13 mouse cellular contexts compared by ENCODE assay signal in genomic region chr6:8141881-8142280, GRCm38 (mm10). TPM values are rescaled to one million over a fixed set of nuclear protein-coding genes. Genes with fewer than 3 reads are reported as not detected.
DNase-seq lines count a peak whose midpoint lies in the region; ATAC-seq lines count a peak whose summit lies in the region.
"Had no signal": no experiment of that assay in that cellular context is flagged by ENCODE, and none has a peak within 500 bp of the region (broad histone marks: within the 10 kb centered on the region; RNA-seq: fewer than 3 reads in every experiment).

No protein-coding gene starts in this region.

- no peak overlapping the region for H3K4me3 ChIP-seq in heart, embryonic 10.5 days
- H3K4me3 ChIP-seq in liver, embryonic 11.5 days (ENCODE audit: low read depth, low read length) = no peak overlapping the region
- H3K4me3 ChIP-seq: forebrain, embryonic 10.5 days; hindbrain, embryonic 10.5 days; left cerebral cortex, adult 2 months had no signal

- 38% methylated on average over 1 of the region's 1 CpGs for WGBS in heart, embryonic 10.5 days
- 41% methylated on average over 1 of the region's 1 CpGs for WGBS in liver, embryonic 11.5 days

- H3K9ac ChIP-seq in liver, embryonic 11.5 days (ENCODE audit: low read depth, low read length) = no peak overlapping the region

- H3K9me3 ChIP-seq in heart, embryonic 10.5 days = no peaks in the 10 kb centered on the region
- no peaks in the 10 kb centered on the region for H3K9me3 ChIP-seq in liver, embryonic 11.5 days (ENCODE audit: control insufficient read depth, low read length)
- H3K9me3 ChIP-seq: forebrain, embryonic 10.5 days; hindbrain, embryonic 10.5 days had no signal

- DNase-seq in heart, postnatal 4 days = peak; percentile 27
- DNase-seq in heart, embryonic 10.5 days (ENCODE audit: low spot score) = no peak
- DNase-seq in thymus, postnatal 14 days = peak; percentile 4
- DNase-seq in thymus, postnatal 25 days = no peak
- DNase-seq in embryo, embryonic 11.5 days (ENCODE audit: low read depth, low spot score) = peak; percentile 23
- DNase-seq in yolk sac, embryonic 10.5 days (ENCODE audit: low spot score) = peak; percentile 7
- DNase-seq in left cerebral cortex, adult 9 months (ENCODE audit: low spot score in 2 of 2) = no peak
- DNase-seq in liver, embryonic 11.5 days (ENCODE audit: low spot score) = no peak
- DNase-seq: adrenal gland, postnatal 14 days; cerebellum, postnatal 14 days had no signal

- ATAC-seq in liver, embryonic 11.5 days (replicated peaks; ENCODE audit: low FRiP score) = no peak

- no peaks in the 10 kb centered on the region for H3K27me3 ChIP-seq in heart, embryonic 10.5 days (ENCODE audit: insufficient read depth, poor library complexity, severe bottlenecking)
- no peaks in the 10 kb centered on the region for H3K27me3 ChIP-seq in liver, embryonic 11.5 days (replicated peaks; ENCODE audit: control insufficient read depth, insufficient read depth, low read length)

- no peaks in the 10 kb centered on the region for H3K4me1 ChIP-seq in heart, embryonic 10.5 days
- H3K4me1 ChIP-seq in liver, embryonic 11.5 days (replicated peaks; ENCODE audit: control insufficient read depth, insufficient read depth, low read length) = no peaks in the 10 kb centered on the region
- H3K4me1 ChIP-seq: forebrain, embryonic 10.5 days; hindbrain, embryonic 10.5 days had no signal

- no peaks in the 10 kb centered on the region for H3K36me3 ChIP-seq in heart, embryonic 10.5 days
- H3K36me3 ChIP-seq in liver, embryonic 11.5 days (ENCODE audit: control insufficient read depth, insufficient read depth, low read length) = no peaks in the 10 kb centered on the region
- H3K36me3 ChIP-seq: forebrain, embryonic 10.5 days; hindbrain, embryonic 10.5 days had no signal

- no peak overlapping the region for H3K4me2 ChIP-seq in liver, embryonic 11.5 days

- H3K27ac ChIP-seq in heart, embryonic 10.5 days = no peak overlapping the region
- no peak overlapping the region for H3K27ac ChIP-seq in liver, embryonic 11.5 days (ENCODE audit: low read depth, low read length)
- H3K27ac ChIP-seq: forebrain, embryonic 10.5 days; hindbrain, embryonic 10.5 days; left cerebral cortex, adult 2 months had no signal

RNA-seq across cellular contexts. Expression of gene Col28a1, which starts 50.5 kb away (rescaled TPM):
- total RNA-seq in heart, postnatal 4 days (2021) = under 1 TPM; 0.59 to 0.76 TPM
- polyA plus RNA-seq in heart, embryonic 10.5 days (2016; fragmentation: Nextera tagmentation; extraction: Ambion mirVana) = not detected in 2 replicates
- polyA plus RNA-seq in liver, embryonic 11.5 days (2014; fragmentation: Nextera tagmentation; extraction: Ambion mirVana) = not detected in 2 replicates

Comparison
In these comparisons a context has a peak if more than half of its experiments do, and no peak if none do; other contexts are left out.
1. DNase-seq: peak in heart, postnatal 4 days (single experiment), thymus, postnatal 14 days (single experiment), embryo, embryonic 11.5 days (single experiment) and yolk sac, embryonic 10.5 days (single experiment); none in heart, embryonic 10.5 days (single experiment), thymus, postnatal 25 days (single experiment), left cerebral cortex, adult 9 months (0 of 2) and liver, embryonic 11.5 days (single experiment).